Mouse (Mus musculus) brain, embryonic 14.5 days (tissue): ENCODE results near the gene Mansc1.

Experiments
- CTCF ChIP-seq: fragments of 200-500 bp; IDR thresholded peaks from 2 replicates; pipeline ENCODE4 v1.5.1; 2012; ENCODE audit warnings: inconsistent platforms, mild to moderate bottlenecking, moderate library complexity, borderline replicate concordance; ENCODE audit not compliant: insufficient read depth, insufficient read length; ENCODE audit errors: extremely low read depth
- POLR2A ChIP-seq: fragments of 200-500 bp; IDR thresholded peaks from 2 replicates; pipeline ENCODE4 v1.6.1; 2012; ENCODE audit warnings: mild to moderate bottlenecking, inconsistent platforms, borderline replicate concordance; ENCODE audit not compliant: poor library complexity, insufficient read depth, insufficient read length, severe bottlenecking; ENCODE audit errors: extremely low read depth

DNA sequence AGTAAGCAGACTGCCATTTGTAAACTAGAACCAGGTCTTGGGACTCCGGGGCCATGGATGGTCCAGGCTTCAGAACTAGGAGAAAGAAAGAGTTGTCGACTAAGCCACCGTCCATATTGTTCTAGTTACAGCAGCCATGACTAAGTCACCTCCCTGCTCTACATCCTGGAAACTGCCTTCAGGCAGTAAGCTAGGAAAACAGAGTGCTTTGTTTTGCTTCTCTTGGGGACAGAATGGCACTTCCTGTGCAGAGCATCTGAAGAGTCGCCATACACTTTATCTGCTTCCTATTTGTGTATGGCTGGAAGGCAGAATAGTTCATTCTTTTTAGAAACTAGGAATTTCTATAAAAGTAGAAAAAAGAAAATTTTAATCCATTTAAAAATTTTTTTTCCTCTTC, 24.2 kb upstream of the Mansc1 start:
- no peak for TF ChIP-seq CTCF
- no peak for TF ChIP-seq POLR2A
